Mouse (Mus musculus): ENCODE results near the gene Btnl4.

Btnl4 gene

DNA sequence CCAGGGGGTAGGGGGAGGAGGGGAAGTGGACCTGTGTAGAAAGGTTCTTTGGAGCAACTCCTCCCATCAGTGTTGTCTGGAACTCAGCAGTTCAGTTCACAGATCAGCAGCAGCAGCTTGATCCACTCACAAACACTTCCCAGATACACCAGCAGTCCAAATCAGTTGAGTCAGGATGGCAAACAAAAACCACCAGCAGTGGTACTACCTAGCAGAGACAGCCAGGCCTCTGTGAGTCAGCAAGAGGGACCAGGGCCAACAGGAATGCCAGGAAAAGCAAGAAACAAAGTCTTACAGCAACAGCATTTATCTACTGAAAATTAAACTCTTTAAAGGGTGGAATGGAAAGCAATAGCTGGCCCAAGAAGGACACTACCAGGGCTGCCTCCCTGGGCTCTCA lies 49.5 kb downstream of the Btnl4 start:
- DNase-seq, result no peak

DNA sequence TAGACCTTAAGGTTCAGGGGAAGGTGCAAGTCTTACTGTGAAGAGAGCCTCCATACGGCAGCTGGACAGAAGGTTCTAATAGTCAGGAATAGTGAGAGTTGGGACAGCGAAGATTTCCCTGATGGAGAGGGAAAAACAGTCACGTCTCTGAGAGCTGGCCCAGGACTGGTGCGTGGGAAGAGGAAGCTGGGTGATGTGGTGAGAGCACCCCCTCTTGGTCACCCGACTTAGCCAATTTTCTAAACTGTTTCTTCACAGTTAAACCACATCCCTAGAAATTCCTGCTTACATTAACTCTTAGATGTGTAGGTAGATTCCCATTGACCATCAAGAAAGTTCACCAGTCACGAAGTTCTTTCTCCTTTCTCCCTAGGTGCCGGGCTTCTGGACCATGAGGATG lies 57.1 kb downstream of the Btnl4 start:
- no peak for DNase-seq

All from cerebellum, adult 11-12 months (tissue).